Mouse (Mus musculus) heart, postnatal 0 days (tissue): ENCODE measurements around the gene Nrip1. TPM values are rescaled to one million over a fixed set of nuclear protein-coding genes. Genes with fewer than 3 reads are reported as not detected.

Experiments used
- ATAC-seq: fragments of 200-750 bp; cut with Nextera tagmentation; 2 replicates; pipeline ENCODE4 v1.8.0; 2017; ENCODE audit warnings: low read depth, moderate number of reproducible peaks, moderate library complexity; ENCODE audit not compliant: insufficient read depth
- DNase-seq: peaks from one replicate; pipeline ENCODE4 v3.0.0-alpha.2; 2016; ENCODE audit warnings: low spot score
- H3K27ac ChIP-seq: fragments of 300-500 bp; sonication (generic); 2 replicates; pipeline ENCODE4 v1.5.1; 2014; ENCODE audit warnings: low read depth, mild to moderate bottlenecking
- H3K27me3 ChIP-seq: fragments of 300-500 bp; sonication (generic); 2 replicates; pipeline ENCODE4 v1.6.1; 2014; ENCODE audit warnings: low read length, mixed read lengths; ENCODE audit not compliant: control insufficient read depth, insufficient read depth
- H3K36me3 ChIP-seq: fragments of 300-500 bp; sonication (generic); replicated peaks from 2 replicates; pipeline ENCODE4 v1.6.1; 2014; ENCODE audit warnings: low read length, mixed read lengths; ENCODE audit not compliant: control insufficient read depth, insufficient read depth
- H3K4me1 ChIP-seq: fragments of 300-500 bp; sonication (generic); 2 replicates; pipeline ENCODE4 v1.6.1; 2014; ENCODE audit warnings: antibody characterized with exemption; ENCODE audit not compliant: control insufficient read depth, insufficient read depth
- H3K4me2 ChIP-seq: fragments of 300-500 bp; sonication (generic); 2 replicates; pipeline ENCODE4 v1.6.1; 2014; ENCODE audit warnings: low read depth, mild to moderate bottlenecking, low read length, moderate library complexity
- H3K4me3 ChIP-seq: fragments of 300-500 bp; sonication (generic); 2 replicates; pipeline ENCODE4 v1.5.1; 2014; ENCODE audit warnings: low read depth, low read length
- H3K9ac ChIP-seq: fragments of 300-500 bp; sonication (generic); replicated peaks from 2 replicates; pipeline ENCODE4 v1.6.1; 2014; ENCODE audit warnings: low read depth, low read length, mixed read lengths
- H3K9me3 ChIP-seq: fragments of 300-500 bp; sonication (generic); replicated peaks from 2 replicates; pipeline ENCODE4 v1.6.1; 2016; ENCODE audit warnings: low read length; ENCODE audit not compliant: control insufficient read depth
- CTCF ChIP-seq: IDR thresholded peaks from 2 replicates; pipeline ENCODE4 v1.5.1; 2016; ENCODE audit warnings: antibody characterized with exemption, control low read depth, low read depth
- EP300 ChIP-seq: IDR thresholded peaks from 2 replicates; pipeline ENCODE4 v1.6.1; 2016; ENCODE audit warnings: antibody characterized with exemption, low read depth
- WGBS: fragments of 180-500 bp; shearing (Covaris S2); extraction: QIAGEN DNeasy Blood & Tissue Kit; methylation state at CpG from one replicate; pipeline ENCODE4 v1.1.7; 2014; 5-methylcytosine and 5-hydroxymethylcytosine counted together
- polyA plus RNA-seq: library from polyadenylated mRNA; unstranded; fragments of >200 nt; fragmentation: Nextera tagmentation; extraction: Ambion mirVana; gene quantifications from 2 replicates; pipeline ENCODE4 v1.2.1, GENCODE M21; 2015
- total RNA-seq: library from RNA; depleted of rRNA; stranded (reverse); fragments of >200 nt; gene quantifications from 2 replicates; pipeline ENCODE4 v1.2.3, GENCODE M21; 2014; ENCODE audit warnings: low replicate concordance

The Nrip1 gene
- total and polyA plus RNA-seq, 2 experiments from 2014 or later, result 9.0 to 13.3 TPM

DNA sequence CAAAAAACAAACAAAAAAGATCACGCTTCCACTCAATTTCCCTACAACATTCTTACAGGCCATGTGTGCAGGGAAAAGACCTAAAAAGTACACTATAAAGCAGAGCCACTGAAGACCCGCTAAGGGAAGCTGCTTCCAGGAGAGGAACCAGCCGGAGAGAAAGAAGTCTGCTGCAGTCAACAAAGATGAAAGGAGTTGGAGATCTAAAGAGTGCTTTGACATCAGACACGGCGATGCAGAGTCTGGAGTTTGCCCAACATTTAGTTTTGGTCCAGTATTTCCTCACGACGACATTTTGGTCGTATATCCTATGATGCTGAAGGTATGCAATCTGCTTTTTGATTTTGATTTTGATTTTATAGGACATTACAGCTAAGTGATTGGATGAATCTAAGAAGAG lies 63.3 kb downstream of the Nrip1 start:
- ATAC-seq, result no peak
- Histone ChIP-seq H3K9me3 (no peaks in the 10 kb centered on the region), H3K36me3 (0 out of 2 replicates have a peak, but pooled peaks cover 9% of the 10 kb centered on the region), H3K9ac (no peak overlapping the region), H3K27me3 (no peaks in the 10 kb centered on the region), H3K27ac (no peak overlapping the region), H3K4me3 (no peak overlapping the region), H3K4me1 (peaks cover 3% of the 10 kb centered on the region), H3K4me2 (no peak overlapping the region)
- WGBS, result 79% methylated on average over 8 of the region's 8 CpGs
- TF ChIP-seq EP300, result no peak
- DNase-seq, result no peak

- Histone ChIP-seq H3K4me1 (peaks cover 3% of the 10 kb centered on the region), H3K27ac (no peak overlapping the region), H3K36me3 (0 out of 2 replicates have a peak, but pooled peaks cover 9% of the 10 kb centered on the region), H3K9ac (no peak overlapping the region), H3K4me3 (no peak overlapping the region), H3K9me3 (no peaks in the 10 kb centered on the region), H3K4me2 (no peak overlapping the region), H3K27me3 (no peaks in the 10 kb centered on the region)
- no peak for DNase-seq
- WGBS, result 81% methylated on average over 7 of the region's 7 CpGs
- no peak for TF ChIP-seq CTCF
- no peak for TF ChIP-seq EP300
- ATAC-seq, result no peak
These were observed 64.3 kb downstream of the Nrip1 start for GRCm38 (mm10) chr16:76309280-76309679.

DNA sequence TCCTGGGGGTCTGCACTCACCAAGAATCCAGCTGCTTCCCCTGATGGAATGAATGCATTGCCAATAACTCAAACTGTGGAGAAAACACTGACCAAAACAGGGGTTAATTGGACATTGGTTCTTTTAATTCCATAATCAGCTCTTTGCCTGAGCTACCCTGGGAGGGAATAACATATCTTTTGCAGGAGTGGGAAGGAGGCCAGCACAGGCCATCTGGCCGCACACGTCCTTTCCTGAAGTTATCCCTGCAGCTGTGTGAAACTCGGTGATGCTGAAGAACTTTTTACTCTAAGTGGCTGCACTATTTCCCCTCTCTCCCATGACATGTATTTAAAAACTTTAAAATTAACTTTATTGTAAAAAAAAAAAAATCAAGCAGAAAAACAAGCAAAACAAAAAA lies 66.6 kb downstream of the Nrip1 start:
- WGBS, result 9% methylated on average over 3 of the region's 3 CpGs

GRCm38 (mm10) chr16:76306446-76306845 lies 67.2 kb downstream of the Nrip1 start:
- H3K9ac ChIP-seq, result no peak overlapping the region
- H3K4me3 ChIP-seq, result no peak overlapping the region
- H3K36me3 ChIP-seq, result 0 out of 2 replicates have a peak, but pooled peaks cover 9% of the 10 kb centered on the region
- peaks cover 6% of the 10 kb centered on the region for H3K4me1 ChIP-seq
- no peak overlapping the region for H3K27ac ChIP-seq
- no peaks in the 10 kb centered on the region for H3K27me3 ChIP-seq
- ATAC-seq, result no peak
- 78% methylated on average over 4 of the region's 4 CpGs for WGBS
- no peak for TF ChIP-seq CTCF
- no peak for TF ChIP-seq EP300
- H3K9me3 ChIP-seq, result no peaks in the 10 kb centered on the region
- no peak overlapping the region for H3K4me2 ChIP-seq
- no peak for DNase-seq

More for the DNA sequence above, 66.6 kb downstream of the Nrip1 start:
- H3K27me3 ChIP-seq, result no peaks in the 10 kb centered on the region
- no peak overlapping the region for H3K9ac ChIP-seq
- H3K9me3 ChIP-seq, result no peaks in the 10 kb centered on the region
- 0 out of 2 replicates have a peak, but pooled peaks cover 9% of the 10 kb centered on the region for H3K36me3 ChIP-seq
- ATAC-seq (peak; percentile 64; the same call in 1 of the 2 replicates), DNase-seq (peak; percentile 65)
- H3K4me1 ChIP-seq, result peaks cover 3% of the 10 kb centered on the region
- TF ChIP-seq EP300 (no peak), CTCF (no peak)
- no peak overlapping the region for H3K27ac ChIP-seq
- H3K4me2 ChIP-seq, result no peak overlapping the region
- no peak overlapping the region for H3K4me3 ChIP-seq

GRCm38 (mm10) chr16:76303436-76303835 lies 70.2 kb downstream of the Nrip1 start:
- Histone ChIP-seq H3K4me1 (peaks cover 12% of the 10 kb centered on the region), H3K9ac (no peak overlapping the region), H3K36me3 (no peaks in the 10 kb centered on the region), H3K4me3 (no peak overlapping the region), H3K27ac (no peak overlapping the region), H3K9me3 (no peaks in the 10 kb centered on the region), H3K4me2 (no peak overlapping the region), H3K27me3 (no peaks in the 10 kb centered on the region)
- ATAC-seq (no peak), DNase-seq (no peak)
- TF ChIP-seq EP300 (no peak), CTCF (no peak)
- 94% methylated on average over 6 of the region's 6 CpGs for WGBS

GRCm38 (mm10) chr16:76301728-76302050 lies 71.9 kb downstream of the Nrip1 start:
- WGBS, result 66% methylated on average over 7 of the region's 7 CpGs
- no peak for TF ChIP-seq CTCF
- no peak for TF ChIP-seq EP300
- no peak overlapping the region for H3K4me3 ChIP-seq
- H3K36me3 ChIP-seq, result no peaks in the 10 kb centered on the region
- H3K9ac ChIP-seq, result no peak overlapping the region
- DNase-seq, result no peak
- H3K4me1 ChIP-seq, result peaks cover 10% of the 10 kb centered on the region; the same call in 1 of the 2 replicates
- ATAC-seq, result no peak
- H3K27ac ChIP-seq, result no peak overlapping the region
- H3K4me2 ChIP-seq, result no peak overlapping the region
- H3K9me3 ChIP-seq, result no peaks in the 10 kb centered on the region
- no peaks in the 10 kb centered on the region for H3K27me3 ChIP-seq
